Mouse (Mus musculus) heart, adult 2 months (tissue): ENCODE measurements around the gene Herc1.

Experiments used
- EP300 ChIP-seq: fragments of 200-500 bp; IDR thresholded peaks from 2 replicates; pipeline ENCODE4 v1.6.1; 2011; ENCODE audit warnings: low read depth, low read length, control low read depth; ENCODE audit not compliant: insufficient read depth
- POLR2A ChIP-seq: fragments of 200-500 bp; IDR thresholded peaks from 2 replicates; pipeline ENCODE4 v1.6.1; 2011; ENCODE audit warnings: mild to moderate bottlenecking, low read depth, low read length, control low read depth; ENCODE audit not compliant: insufficient read depth

GRCm38 (mm10) chr9:66515115-66515514 is 164.9 kb downstream of the Herc1 start:
- TF ChIP-seq EP300 (no peak), POLR2A (no peak)
